Mouse (Mus musculus) naive thymus-derived CD4-positive, alpha-beta T cell, adult 2 months (primary cell): ENCODE results near the gene Zswim9.

ENCODE experiments used
- DNase-seq: peaks from one replicate; pipeline ENCODE4 v3.0.0-alpha.2; 2011; ENCODE audit warnings: low read depth

The Zswim9 gene

GRCm38 (mm10) chr7:13268749-13269260 is 9.7 kb downstream of the Zswim9 start:
- no peak for DNase-seq

- no peak for DNase-seq
Measured at GRCm38 (mm10) chr7:13264396-13264795, 14.1 kb downstream of the Zswim9 start.

- no peak for DNase-seq
Measured at GRCm38 (mm10) chr7:13263851-13264250, 14.7 kb downstream of the Zswim9 start.

- no peak for DNase-seq
Measured at GRCm38 (mm10) chr7:13260746-13261700, 17.5 kb downstream of the Zswim9 start.

GRCm38 (mm10) chr7:13212720-13213119 is 65.8 kb downstream of the Zswim9 start, which contains the start of gene Vmn1r89:
Vmn1r89 (plus strand) TSS chr7:13213020.
- no peak for DNase-seq
